Mouse (Mus musculus) stomach, postnatal 0 days (tissue): ENCODE data around the gene Tsx. TPM values are rescaled to one million over a fixed set of nuclear protein-coding genes. Genes with fewer than 3 reads are reported as not detected.
A peak's percentile ranks its signal among the peaks of the same experiment; 100 is the strongest.

Source experiments
- ATAC-seq: fragments of 200-750 bp; cut with Nextera tagmentation; 2 replicates; pipeline ENCODE4 v1.8.0; 2017; ENCODE audit not compliant: low FRiP score, low TSS enrichment
- DNase-seq: peaks from one replicate; pipeline ENCODE4 v3.0.0-alpha.2; 2016; ENCODE audit warnings: low spot score
- H3K27ac ChIP-seq: fragments of 300-500 bp; sonication (generic); replicated peaks from 2 replicates; pipeline ENCODE4 v1.5.1; 2014; ENCODE audit warnings: mild to moderate bottlenecking, control low read depth
- H3K27me3 ChIP-seq: fragments of 300-500 bp; sonication (generic); 2 replicates; pipeline ENCODE4 v1.6.1; 2014; ENCODE audit warnings: low read length; ENCODE audit not compliant: control insufficient read depth, insufficient read depth
- H3K36me3 ChIP-seq: fragments of 300-500 bp; sonication (generic); 2 replicates; pipeline ENCODE4 v1.6.1; 2014; ENCODE audit warnings: low read length, mixed read lengths; ENCODE audit not compliant: control insufficient read depth, insufficient read depth
- H3K4me1 ChIP-seq: fragments of 300-500 bp; sonication (generic); replicated peaks from 2 replicates; pipeline ENCODE4 v1.6.1; 2014; ENCODE audit warnings: antibody characterized with exemption; ENCODE audit not compliant: control insufficient read depth, insufficient read depth
- H3K4me2 ChIP-seq: fragments of 300-500 bp; sonication (generic); replicated peaks from 2 replicates; pipeline ENCODE4 v1.6.1; 2014; ENCODE audit warnings: low read depth, mild to moderate bottlenecking, control low read depth, moderate library complexity
- H3K4me3 ChIP-seq: fragments of 300-500 bp; sonication (generic); 2 replicates; pipeline ENCODE4 v1.5.1; 2014; ENCODE audit warnings: low read depth, low read length, control low read depth
- H3K9ac ChIP-seq: fragments of 300-500 bp; sonication (generic); 2 replicates; pipeline ENCODE4 v1.6.1; 2014; ENCODE audit warnings: mild to moderate bottlenecking, low read length, control low read depth, mixed read lengths
- H3K9me3 ChIP-seq: fragments of 300-500 bp; sonication (generic); 2 replicates; pipeline ENCODE4 v1.6.1; 2016; ENCODE audit warnings: low read length; ENCODE audit not compliant: control insufficient read depth
- CTCF ChIP-seq: IDR thresholded peaks from 2 replicates; pipeline ENCODE4 v1.5.1; 2016; ENCODE audit warnings: antibody characterized with exemption, low read depth, mild to moderate bottlenecking, moderate library complexity
- EP300 ChIP-seq: optimal IDR thresholded peaks from 2 replicates; pipeline ENCODE3; 2016; ENCODE audit warnings: antibody characterized with exemption
- WGBS: fragments of 180-500 bp; shearing (Covaris S2); extraction: QIAGEN DNeasy Blood & Tissue Kit; methylation state at CpG from one replicate; pipeline ENCODE4 v1.1.7; 2014; 5-methylcytosine and 5-hydroxymethylcytosine counted together
- polyA plus RNA-seq: library from polyadenylated mRNA; unstranded; fragments of >200 nt; fragmentation: Nextera tagmentation; extraction: Ambion mirVana; gene quantifications from 2 replicates; pipeline ENCODE4 v1.2.1, GENCODE M21; 2015

Tsx gene
- not detected in 2 replicates for polyA plus RNA-seq

- Histone ChIP-seq H3K9ac (no peak within 1 kb of the TSS), H3K27ac (no peak within 1 kb of the TSS), H3K4me3 (no peak within 1 kb of the TSS), H3K27me3 (no peaks in the 10 kb centered on the region), H3K4me1 (no peaks in the 10 kb centered on the region), H3K4me2 (no peak within 1 kb of the TSS), H3K9me3 (no peaks in the 10 kb centered on the region), H3K36me3 (no peaks in the 10 kb centered on the region)
- no peak for TF ChIP-seq EP300
- TF ChIP-seq CTCF: no peak
- DNase-seq (no peak), ATAC-seq (no peak)
- 69% methylated on average over 5 of the region's 5 CpGs for WGBS
Observed at GRCm38 (mm10) chrX:103414167-103414566, at the start of gene Tsx. Gene Tsx (plus strand): TSS chrX:103414467.

- H3K36me3 ChIP-seq: no peaks in the 10 kb centered on the region
- DNase-seq (no peak), ATAC-seq (no peak)
- no peak overlapping the region for H3K9ac ChIP-seq
- no peaks in the 10 kb centered on the region for H3K27me3 ChIP-seq
- no peak overlapping the region for H3K4me3 ChIP-seq
- H3K9me3 ChIP-seq: no peaks in the 10 kb centered on the region
- WGBS: 43% methylated on average over 5 of the region's 5 CpGs
- H3K4me1 ChIP-seq: no peaks in the 10 kb centered on the region
- H3K4me2 ChIP-seq: no peak overlapping the region
- no peak for TF ChIP-seq CTCF
- TF ChIP-seq EP300: no peak
- H3K27ac ChIP-seq: no peak overlapping the region
Observed at GRCm38 (mm10) chrX:103366201-103366600, 48.1 kb upstream of the Tsx start.

- WGBS: 77% methylated on average over 3 of the region's 3 CpGs
- no peaks in the 10 kb centered on the region for H3K36me3 ChIP-seq
- no peak overlapping the region for H3K27ac ChIP-seq
- H3K4me3 ChIP-seq: no peak overlapping the region
- no peaks in the 10 kb centered on the region for H3K9me3 ChIP-seq
- H3K27me3 ChIP-seq: no peaks in the 10 kb centered on the region
- H3K4me1 ChIP-seq: no peaks in the 10 kb centered on the region
- no peak overlapping the region for H3K9ac ChIP-seq
- DNase-seq (no peak), ATAC-seq (no peak)
- H3K4me2 ChIP-seq: no peak overlapping the region
- TF ChIP-seq EP300 (no peak), CTCF (no peak)
Observed at GRCm38 (mm10) chrX:103368650-103369049, 45.6 kb upstream of the Tsx start.

- DNase-seq (no peak), ATAC-seq (no peak)
- Histone ChIP-seq H3K4me1 (no peaks in the 10 kb centered on the region), H3K27ac (no peak overlapping the region), H3K4me2 (no peak overlapping the region), H3K9ac (no peak overlapping the region), H3K36me3 (no peaks in the 10 kb centered on the region), H3K27me3 (no peaks in the 10 kb centered on the region), H3K9me3 (no peaks in the 10 kb centered on the region), H3K4me3 (no peak overlapping the region)
- TF ChIP-seq CTCF: peak; percentile 51
- no peak for TF ChIP-seq EP300
- WGBS: 54% methylated on average over 2 of the region's 2 CpGs
Observed at GRCm38 (mm10) chrX:103371221-103371620, 43.0 kb upstream of the Tsx start.

GRCm38 (mm10) chrX:103371627-103372026 is 42.6 kb upstream of the Tsx start:
- no peaks in the 10 kb centered on the region for H3K27me3 ChIP-seq
- no peak for DNase-seq
- no peaks in the 10 kb centered on the region for H3K4me1 ChIP-seq
- H3K9me3 ChIP-seq: no peaks in the 10 kb centered on the region
- no peak overlapping the region for H3K4me2 ChIP-seq
- TF ChIP-seq EP300: no peak
- peak; percentile 66 for TF ChIP-seq CTCF
- H3K36me3 ChIP-seq: no peaks in the 10 kb centered on the region
- no peak overlapping the region for H3K27ac ChIP-seq
- ATAC-seq: no peak
- no peak overlapping the region for H3K9ac ChIP-seq
- 41% methylated on average over 2 of the region's 2 CpGs for WGBS
- H3K4me3 ChIP-seq: no peak overlapping the region

- no peaks in the 10 kb centered on the region for H3K4me1 ChIP-seq
- ATAC-seq (no peak), DNase-seq (peak; percentile 13)
- H3K4me2 ChIP-seq: no peak overlapping the region
- 56% methylated on average over 5 of the region's 5 CpGs for WGBS
- H3K27ac ChIP-seq: no peak overlapping the region
- H3K36me3 ChIP-seq: no peaks in the 10 kb centered on the region
- H3K9me3 ChIP-seq: no peaks in the 10 kb centered on the region
- no peak overlapping the region for H3K9ac ChIP-seq
- no peaks in the 10 kb centered on the region for H3K27me3 ChIP-seq
- TF ChIP-seq CTCF: peak; percentile 63
- no peak for TF ChIP-seq EP300
- no peak overlapping the region for H3K4me3 ChIP-seq
Observed at GRCm38 (mm10) chrX:103374250-103374649, 40.0 kb upstream of the Tsx start.
